Mouse (Mus musculus): ENCODE results near the gene Nr5a2. TPM values are rescaled to one million over a fixed set of nuclear protein-coding genes. Genes with fewer than 3 reads are reported as not detected.

Gene Nr5a2
- total RNA-seq, 4 experiments from 2014 or later = 0.09 to 0.43 (median 0.16) TPM

- no peak for DNase-seq (ENCODE audit: low spot score in 2 of 2)
Measured at GRCm38 (mm10) chr1:136949323-136949741, 10.9 kb downstream of the Nr5a2 start.

- no peak for DNase-seq (ENCODE audit: low spot score in 2 of 2)
Measured at GRCm38 (mm10) chr1:136948511-136949275, 11.6 kb downstream of the Nr5a2 start.

GRCm38 (mm10) chr1:136948127-136948422, 12.2 kb downstream of the Nr5a2 start:
- no peak for DNase-seq (ENCODE audit: low spot score in 2 of 2)

GRCm38 (mm10) chr1:136947394-136948126, 12.7 kb downstream of the Nr5a2 start:
- no peak for DNase-seq (ENCODE audit: low spot score in 2 of 2)

GRCm38 (mm10) chr1:136946806-136947393, 13.3 kb downstream of the Nr5a2 start:
- DNase-seq (ENCODE audit: low spot score in 2 of 2) = no peak

GRCm38 (mm10) chr1:136946404-136946803, 13.8 kb downstream of the Nr5a2 start:
- DNase-seq (ENCODE audit: low spot score in 2 of 2) = no peak

- DNase-seq (ENCODE audit: low spot score in 2 of 2) = no peak
Measured at GRCm38 (mm10) chr1:136945876-136946275, 14.4 kb downstream of the Nr5a2 start.

- DNase-seq (ENCODE audit: low spot score in 2 of 2) = no peak
Measured at GRCm38 (mm10) chr1:136945426-136945825, 14.8 kb downstream of the Nr5a2 start.

GRCm38 (mm10) chr1:136940603-136941002, 19.6 kb downstream of the Nr5a2 start:
- no peak for DNase-seq (ENCODE audit: low spot score in 2 of 2)

- no peak for DNase-seq (ENCODE audit: low spot score in 2 of 2)
Measured at GRCm38 (mm10) chr1:136939220-136939619, 21.0 kb downstream of the Nr5a2 start.

- DNase-seq (ENCODE audit: low spot score in 2 of 2) = no peak
Measured at GRCm38 (mm10) chr1:136935960-136936324, 24.3 kb downstream of the Nr5a2 start.

GRCm38 (mm10) chr1:136935316-136935959, 24.8 kb downstream of the Nr5a2 start:
- DNase-seq (ENCODE audit: low spot score in 2 of 2) = no peak

- no peak for DNase-seq (ENCODE audit: low spot score in 2 of 2)
Measured at GRCm38 (mm10) chr1:136934051-136934450, 26.2 kb downstream of the Nr5a2 start.

- no peak for DNase-seq (ENCODE audit: low spot score in 2 of 2)
Measured at GRCm38 (mm10) chr1:136931026-136931425, 29.2 kb downstream of the Nr5a2 start.

GRCm38 (mm10) chr1:136929743-136930142, 30.5 kb downstream of the Nr5a2 start:
- no peak for DNase-seq (ENCODE audit: low spot score in 2 of 2)

- DNase-seq (ENCODE audit: low spot score in 2 of 2) = no peak
Measured at GRCm38 (mm10) chr1:136927428-136927827, 32.8 kb downstream of the Nr5a2 start.

- no peak for DNase-seq (ENCODE audit: low spot score in 2 of 2)
Measured at GRCm38 (mm10) chr1:136926026-136926425, 34.2 kb downstream of the Nr5a2 start.

GRCm38 (mm10) chr1:136920089-136920488, 40.2 kb downstream of the Nr5a2 start:
- DNase-seq (ENCODE audit: low spot score in 2 of 2) = no peak

- DNase-seq (ENCODE audit: low spot score in 2 of 2) = no peak
Measured at GRCm38 (mm10) chr1:136918791-136919190, 41.5 kb downstream of the Nr5a2 start.

GRCm38 (mm10) chr1:136915438-136915837, 44.8 kb downstream of the Nr5a2 start:
- no peak for DNase-seq (ENCODE audit: low spot score in 2 of 2)

GRCm38 (mm10) chr1:136911996-136912395, 48.3 kb downstream of the Nr5a2 start:
- no peak for DNase-seq (ENCODE audit: low spot score in 2 of 2)

GRCm38 (mm10) chr1:136911594-136911860, 48.7 kb downstream of the Nr5a2 start:
- DNase-seq (ENCODE audit: low spot score in 2 of 2) = no peak
